Mouse (Mus musculus) hindbrain, embryonic 10.5 days (tissue): ENCODE data around the gene Socs5. TPM values are rescaled to one million over a fixed set of nuclear protein-coding genes. Genes with fewer than 3 reads are reported as not detected.

Experiments
- DNase-seq: peaks from one replicate; pipeline ENCODE4 v3.0.0-alpha.2; 2017; ENCODE audit warnings: low spot score
- H3K27ac ChIP-seq: fragments of 300-500 bp; sonication (generic); 2 replicates; pipeline ENCODE4 v1.5.1; 2016; ENCODE audit warnings: mild to moderate bottlenecking, moderate library complexity
- H3K27me3 ChIP-seq: fragments of 300-500 bp; sonication (generic); 2 replicates; pipeline ENCODE4 v1.6.1; 2016; ENCODE audit warnings: mild to moderate bottlenecking; ENCODE audit not compliant: poor library complexity, insufficient read depth, severe bottlenecking
- H3K36me3 ChIP-seq: fragments of 300-500 bp; sonication (generic); 2 replicates; pipeline ENCODE4 v1.6.1; 2016; ENCODE audit warnings: mild to moderate bottlenecking, moderate library complexity
- H3K4me1 ChIP-seq: fragments of 300-500 bp; sonication (generic); replicated peaks from 2 replicates; pipeline ENCODE4 v1.6.1; 2016; ENCODE audit warnings: mild to moderate bottlenecking
- H3K4me3 ChIP-seq: fragments of 300-500 bp; sonication (generic); 2 replicates; pipeline ENCODE4 v1.5.1; 2016; ENCODE audit warnings: mild to moderate bottlenecking, moderate library complexity
- H3K9me3 ChIP-seq: fragments of 300-500 bp; sonication (generic); 2 replicates; pipeline ENCODE4 v1.6.1; 2016; ENCODE audit warnings: mild to moderate bottlenecking, moderate library complexity
- WGBS: fragments of 180-500 bp; shearing (Covaris S2); methylation state at CpG from one replicate; pipeline ENCODE4 v1.1.7; 2016; 5-methylcytosine and 5-hydroxymethylcytosine counted together
- polyA plus RNA-seq: library from polyadenylated mRNA; unstranded; fragments of >200 nt; fragmentation: Nextera tagmentation; extraction: Ambion mirVana; gene quantifications from 2 replicates; pipeline ENCODE4 v1.2.1, GENCODE M21; 2016

Socs5 gene
- polyA plus RNA-seq, 1 experiment from 2014 or later: 8.8 TPM

DNA sequence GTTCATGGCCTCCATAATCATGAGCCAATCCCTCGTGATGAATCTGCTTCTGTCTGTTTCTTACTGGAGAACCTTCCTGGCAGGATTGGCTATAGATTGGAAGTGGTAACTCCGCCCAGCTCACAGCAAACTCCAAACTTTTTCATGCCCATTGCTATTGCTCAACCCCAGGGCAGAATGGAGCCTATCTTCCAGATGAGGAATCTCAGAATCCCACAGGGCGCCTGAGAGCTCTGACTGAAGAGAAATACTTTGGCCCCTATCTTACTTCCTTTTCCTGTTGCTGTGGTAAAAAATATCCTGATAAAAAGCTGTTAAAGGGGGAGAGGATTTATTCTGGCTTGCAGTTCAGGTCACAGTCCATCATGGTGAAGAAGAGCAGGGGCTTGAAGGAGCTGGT is 48.2 kb downstream of the Socs5 start:
- Histone ChIP-seq H3K4me1 (0 out of 2 replicates have a peak, but pooled peaks cover 3% of the 10 kb centered on the region), H3K36me3 (no peaks in the 10 kb centered on the region), H3K27ac (no peak overlapping the region), H3K27me3 (no peaks in the 10 kb centered on the region), H3K9me3 (no peaks in the 10 kb centered on the region), H3K4me3 (no peak overlapping the region)
- 83% methylated on average over 3 of the region's 3 CpGs for WGBS
- no peak for DNase-seq

GRCm38 (mm10) chr17:87157739-87158138 is 50.3 kb downstream of the Socs5 start:
- H3K27me3 ChIP-seq: no peaks in the 10 kb centered on the region
- DNase-seq: no peak
- no peak overlapping the region for H3K4me3 ChIP-seq
- no peaks in the 10 kb centered on the region for H3K36me3 ChIP-seq
- no peak overlapping the region for H3K27ac ChIP-seq
- 76% methylated on average over 13 of the region's 13 CpGs for whole genome bisulfite sequencing
- no peaks in the 10 kb centered on the region for H3K9me3 ChIP-seq
- 0 out of 2 replicates have a peak, but pooled peaks cover 3% of the 10 kb centered on the region for H3K4me1 ChIP-seq

- H3K27ac ChIP-seq: no peak overlapping the region
- no peaks in the 10 kb centered on the region for H3K36me3 ChIP-seq
- H3K4me1 ChIP-seq: 0 out of 2 replicates have a peak, but pooled peaks cover 3% of the 10 kb centered on the region
- no peak overlapping the region for H3K4me3 ChIP-seq
- H3K9me3 ChIP-seq: no peaks in the 10 kb centered on the region
- 94% methylated on average over 14 of the region's 14 CpGs for WGBS
- no peaks in the 10 kb centered on the region for H3K27me3 ChIP-seq
- no peak for DNase-seq
Observed at GRCm38 (mm10) chr17:87158597-87158996, 51.1 kb downstream of the Socs5 start.

GRCm38 (mm10) chr17:87160270-87160669 is 52.8 kb downstream of the Socs5 start:
- H3K27me3 ChIP-seq: no peaks in the 10 kb centered on the region
- no peaks in the 10 kb centered on the region for H3K9me3 ChIP-seq
- H3K27ac ChIP-seq: no peak overlapping the region
- no peak for DNase-seq
- WGBS: 90% methylated on average over 3 of the region's 3 CpGs
- H3K4me1 ChIP-seq: 0 out of 2 replicates have a peak, but pooled peaks cover 3% of the 10 kb centered on the region
- no peaks in the 10 kb centered on the region for H3K36me3 ChIP-seq
- no peak overlapping the region for H3K4me3 ChIP-seq

- Histone ChIP-seq H3K27ac (no peak overlapping the region; the same call in 1 of the 2 replicates), H3K4me3 (no peak overlapping the region), H3K9me3 (no peaks in the 10 kb centered on the region), H3K4me1 (0 out of 2 replicates have a peak, but pooled peaks cover 7% of the 10 kb centered on the region), H3K36me3 (no peaks in the 10 kb centered on the region), H3K27me3 (no peaks in the 10 kb centered on the region)
- no peak for DNase-seq
- 71% methylated on average over 7 of the region's 7 CpGs for WGBS
Observed at GRCm38 (mm10) chr17:87164312-87164922, 56.9 kb downstream of the Socs5 start.

DNA sequence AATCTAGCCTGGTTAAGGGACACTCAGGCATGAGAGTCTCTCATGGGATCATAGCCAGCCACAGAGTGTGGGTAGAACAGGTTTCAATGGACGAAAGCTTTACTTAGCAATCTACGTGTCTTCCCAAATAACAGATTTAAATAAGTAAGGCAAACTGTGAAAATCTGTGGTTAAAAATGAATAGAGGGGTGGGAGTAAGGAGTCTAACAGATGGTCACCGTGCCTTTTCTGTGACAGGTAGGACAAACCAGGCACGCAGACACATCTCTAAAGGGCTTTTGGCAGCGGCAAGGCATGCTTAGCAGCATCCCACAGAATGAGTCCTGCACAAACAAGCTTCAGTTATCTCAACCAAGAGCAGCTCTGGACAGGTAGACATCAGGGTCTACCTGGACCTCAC is 59.9 kb downstream of the Socs5 start:
- H3K9me3 ChIP-seq: no peaks in the 10 kb centered on the region
- no peak overlapping the region for H3K27ac ChIP-seq
- 94% methylated on average over 5 of the region's 5 CpGs for WGBS
- no peaks in the 10 kb centered on the region for H3K27me3 ChIP-seq
- no peaks in the 10 kb centered on the region for H3K36me3 ChIP-seq
- 0 out of 2 replicates have a peak, but pooled peaks cover 7% of the 10 kb centered on the region for H3K4me1 ChIP-seq
- no peak overlapping the region for H3K4me3 ChIP-seq
- no peak for DNase-seq

GRCm38 (mm10) chr17:87169076-87169475 is 61.6 kb downstream of the Socs5 start:
- 0 out of 2 replicates have a peak, but pooled peaks cover 12% of the 10 kb centered on the region for H3K9me3 ChIP-seq
- H3K4me3 ChIP-seq: no peak overlapping the region
- H3K36me3 ChIP-seq: no peaks in the 10 kb centered on the region
- H3K4me1 ChIP-seq: 0 out of 2 replicates have a peak, but pooled peaks cover 7% of the 10 kb centered on the region
- H3K27me3 ChIP-seq: no peaks in the 10 kb centered on the region
- WGBS: 38% methylated on average over 3 of the region's 3 CpGs
- DNase-seq: no peak
- H3K27ac ChIP-seq: no peak overlapping the region

DNA sequence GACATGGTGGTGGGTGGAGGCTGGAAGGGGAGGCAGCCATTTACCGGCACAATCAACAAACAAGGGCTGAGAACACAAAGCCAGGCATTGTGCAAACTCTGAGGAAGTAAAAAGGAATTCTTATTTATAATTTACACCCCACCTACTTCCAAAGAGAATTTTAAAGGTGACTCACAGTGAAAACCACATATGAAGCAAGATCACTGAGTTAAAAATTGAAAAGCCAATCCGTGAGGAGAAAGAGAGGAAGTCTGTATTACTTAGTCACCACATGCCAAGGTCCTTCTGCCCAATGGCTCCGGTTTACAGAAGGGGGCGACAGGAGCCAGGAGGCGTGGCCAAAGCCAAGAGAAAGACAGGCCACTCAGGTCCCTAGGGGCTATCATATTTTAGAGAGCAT is 62.9 kb downstream of the Socs5 start:
- WGBS: 63% methylated on average over 5 of the region's 5 CpGs
- H3K4me3 ChIP-seq: no peak overlapping the region
- no peak for DNase-seq
- H3K9me3 ChIP-seq: 0 out of 2 replicates have a peak, but pooled peaks cover 12% of the 10 kb centered on the region
- H3K36me3 ChIP-seq: no peaks in the 10 kb centered on the region
- no peak overlapping the region for H3K27ac ChIP-seq
- 0 out of 2 replicates have a peak, but pooled peaks cover 7% of the 10 kb centered on the region for H3K4me1 ChIP-seq
- H3K27me3 ChIP-seq: no peaks in the 10 kb centered on the region

- H3K9me3 ChIP-seq: 0 out of 2 replicates have a peak, but pooled peaks cover 12% of the 10 kb centered on the region
- H3K36me3 ChIP-seq: no peaks in the 10 kb centered on the region
- H3K4me1 ChIP-seq: 0 out of 2 replicates have a peak, but pooled peaks cover 7% of the 10 kb centered on the region
- no peaks in the 10 kb centered on the region for H3K27me3 ChIP-seq
- WGBS: 75% methylated on average over 3 of the region's 3 CpGs
- no peak overlapping the region for H3K27ac ChIP-seq
- DNase-seq: no peak
- no peak overlapping the region for H3K4me3 ChIP-seq
Observed at GRCm38 (mm10) chr17:87172031-87172430, 64.6 kb downstream of the Socs5 start.

DNA sequence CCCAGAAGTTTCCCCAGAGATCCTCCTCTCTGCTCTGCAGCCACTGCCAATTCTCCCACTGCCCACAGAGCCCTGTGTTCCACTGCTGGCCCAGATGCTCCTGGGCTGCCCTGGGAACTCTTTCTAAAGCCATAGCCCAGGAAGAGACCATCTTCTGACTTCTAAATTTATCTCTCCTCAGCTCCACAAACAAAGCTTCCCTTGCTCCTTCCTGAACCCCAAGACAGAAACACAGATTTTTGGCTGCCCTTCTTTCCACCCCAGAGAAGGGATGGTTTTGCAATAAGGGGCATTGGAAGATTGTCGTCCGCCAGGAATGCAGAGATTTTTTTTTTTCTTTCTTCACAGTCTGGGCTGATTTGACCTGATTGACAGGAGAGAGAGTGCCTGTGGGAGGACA is 66.5 kb downstream of the Socs5 start:
- H3K9me3 ChIP-seq: 0 out of 2 replicates have a peak, but pooled peaks cover 12% of the 10 kb centered on the region
- 92% methylated on average over 2 of the region's 2 CpGs for WGBS
- peaks cover 9% of the 10 kb centered on the region for H3K4me1 ChIP-seq
- DNase-seq: no peak
- no peaks in the 10 kb centered on the region for H3K36me3 ChIP-seq
- H3K27me3 ChIP-seq: no peaks in the 10 kb centered on the region
- no peak overlapping the region for H3K27ac ChIP-seq
- no peak overlapping the region for H3K4me3 ChIP-seq

DNA sequence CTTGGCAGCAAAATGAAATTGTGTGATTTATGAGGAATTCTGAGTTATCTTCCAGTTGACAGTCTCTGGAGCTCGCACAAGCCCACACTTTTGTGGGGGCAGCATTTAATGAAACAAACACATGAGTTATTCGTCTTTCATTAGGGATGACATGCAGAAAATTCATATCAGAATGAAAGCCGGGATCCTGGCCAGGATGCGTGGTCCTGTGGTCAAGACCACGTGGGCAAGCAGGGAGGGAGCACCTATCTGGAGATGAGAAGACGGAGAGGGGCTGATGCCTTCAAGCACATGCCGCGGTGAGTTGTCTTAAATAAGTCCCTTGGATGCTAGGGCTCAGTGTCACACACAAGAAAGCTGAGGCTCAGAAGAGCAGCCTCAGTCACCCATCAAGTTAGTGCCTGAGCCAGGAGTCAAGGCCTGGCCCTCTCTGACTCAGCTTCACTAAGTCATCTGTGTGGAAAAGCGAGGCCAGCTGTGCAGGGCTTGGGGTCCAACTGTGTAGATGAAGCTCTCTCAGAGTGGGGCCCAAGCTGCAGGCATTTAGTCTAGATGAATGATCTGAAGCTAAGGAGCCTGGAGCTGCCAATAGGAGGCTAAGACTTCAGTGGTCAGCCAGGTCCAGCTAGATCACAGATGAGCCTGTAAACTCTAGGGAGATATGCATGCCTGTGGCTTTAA is 67.3 kb downstream of the Socs5 start:
- 88% methylated on average over 9 of the region's 9 CpGs for WGBS
- Histone ChIP-seq H3K4me1 (peaks cover 10% of the 10 kb centered on the region), H3K27me3 (no peaks in the 10 kb centered on the region), H3K4me3 (no peak overlapping the region), H3K27ac (no peak overlapping the region), H3K36me3 (no peaks in the 10 kb centered on the region), H3K9me3 (0 out of 2 replicates have a peak, but pooled peaks cover 12% of the 10 kb centered on the region)
- DNase-seq: no peak

- DNase-seq: no peak
- Histone ChIP-seq H3K4me1 (peaks cover 10% of the 10 kb centered on the region), H3K4me3 (no peak overlapping the region), H3K27ac (no peak overlapping the region), H3K9me3 (0 out of 2 replicates have a peak, but pooled peaks cover 12% of the 10 kb centered on the region), H3K27me3 (no peaks in the 10 kb centered on the region), H3K36me3 (no peaks in the 10 kb centered on the region)
- 79% methylated on average over 17 of the region's 17 CpGs for WGBS
Observed at GRCm38 (mm10) chr17:87176066-87177012, 68.9 kb downstream of the Socs5 start.
